Comparison of ENCODE assay signal across 8 mouse cellular contexts in the genomic region with DNA sequence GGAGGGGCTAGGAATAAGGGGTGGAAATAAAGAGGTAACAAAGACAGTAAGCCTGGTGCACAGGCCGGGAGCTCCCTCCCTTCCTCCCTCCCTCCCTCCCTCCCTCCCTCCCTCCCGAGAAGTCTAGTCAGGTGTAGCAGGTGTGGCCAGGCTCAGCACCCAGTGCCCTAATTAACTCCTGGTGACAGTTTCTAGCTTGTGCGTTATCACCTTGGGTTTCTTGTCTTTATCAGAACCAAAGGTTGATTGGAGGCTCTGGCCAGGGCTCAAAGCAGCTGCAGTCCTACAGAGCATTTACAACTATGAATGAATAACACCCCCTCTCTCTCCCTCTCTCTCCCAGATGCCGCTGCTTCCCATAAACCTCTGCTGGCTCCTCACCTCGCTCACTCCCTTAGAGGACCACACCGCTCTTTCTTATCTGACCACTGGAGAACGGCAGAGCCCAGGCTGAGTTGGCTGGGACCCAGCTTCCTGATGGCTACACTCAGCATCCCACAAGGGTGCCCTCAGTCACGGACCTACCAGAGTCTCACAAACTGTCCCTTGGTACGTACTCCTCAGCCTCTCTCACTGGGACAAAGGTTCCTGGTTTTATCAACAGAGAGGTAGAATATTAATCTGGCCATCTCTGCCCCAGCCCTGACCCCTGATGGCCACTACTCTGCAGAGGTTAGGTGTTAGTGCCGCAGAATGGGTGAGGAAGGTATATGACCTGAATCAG. TPM values are rescaled to one million over a fixed set of nuclear protein-coding genes. Genes with fewer than 3 reads are reported as not detected.
DNase-seq lines count a peak whose midpoint lies in the region; ATAC-seq and TF ChIP-seq lines count a peak whose summit lies in the region.
"Had no signal": no experiment of that assay in that cellular context is flagged by ENCODE, and none has a peak within 500 bp of the region (broad histone marks: within the 10 kb centered on the region; RNA-seq: fewer than 3 reads in every experiment).

No protein-coding gene starts in this region.

- WGBS in stomach, postnatal 0 days, result 40% methylated on average over 9 of the region's 10 CpGs

- H3K9me3 ChIP-seq in megakaryocyte, embryonic 14.5 days, result no peaks in the 10 kb centered on the region
- no peaks in the 10 kb centered on the region for H3K9me3 ChIP-seq in stomach, postnatal 0 days (ENCODE audit: control insufficient read depth, low read length)

- no peak overlapping the region for H3K9ac ChIP-seq in stomach, postnatal 0 days (ENCODE audit: low read length)

- peak overlapping the region; percentile 75 for H3K27ac ChIP-seq in stomach, postnatal 0 days (replicated peaks)

- H3K27me3 ChIP-seq in megakaryocyte, embryonic 14.5 days (replicated peaks), result peaks cover 3% of the 10 kb centered on the region
- H3K27me3 ChIP-seq in stomach, postnatal 0 days (ENCODE audit: control insufficient read depth, insufficient read depth, low read length), result no peaks in the 10 kb centered on the region

- no peak for TF ChIP-seq CTCF in stomach, postnatal 0 days (IDR thresholded peaks at IDR 0.05; ENCODE audit: low read depth)

- no peak overlapping the region; the same call in 1 of the 2 replicates for H3K4me2 ChIP-seq in stomach, postnatal 0 days (replicated peaks; ENCODE audit: low read depth)

- no peaks in the 10 kb centered on the region for H3K36me3 ChIP-seq in megakaryocyte, embryonic 14.5 days (replicated peaks; ENCODE audit: low read length)
- no peaks in the 10 kb centered on the region for H3K36me3 ChIP-seq in stomach, postnatal 0 days (ENCODE audit: control insufficient read depth, insufficient read depth, low read length)

- no peak for TF ChIP-seq EP300 in stomach, postnatal 0 days (optimal IDR thresholded peaks at IDR 0.05)

- ATAC-seq in megakaryocyte, adult 5-6 weeks (ENCODE audit: poor library complexity, severe bottlenecking), result no peak
- peak; percentile 62 for ATAC-seq in stomach, postnatal 0 days (ENCODE audit: low FRiP score, low TSS enrichment)

- peaks cover 87% of the 10 kb centered on the region for H3K4me1 ChIP-seq in megakaryocyte, embryonic 14.5 days
- peaks cover 7% of the 10 kb centered on the region for H3K4me1 ChIP-seq in stomach, postnatal 0 days (replicated peaks; ENCODE audit: control insufficient read depth, insufficient read depth)

- H3K4me3 ChIP-seq in megakaryocyte, embryonic 14.5 days (replicated peaks), result peak overlapping the region; percentile 73
- no peak overlapping the region for H3K4me3 ChIP-seq in stomach, postnatal 0 days (ENCODE audit: low read depth, low read length)

- peak; percentile 69 for DNase-seq in kidney, adult 18-20 months
- peak; percentile 35 for DNase-seq in liver
- peak; percentile 82 for DNase-seq in stomach, postnatal 0 days (ENCODE audit: low spot score)
- no peak for DNase-seq in retina, postnatal 1 day
- DNase-seq in layer of hippocampus, postnatal 10 days (ENCODE audit: low spot score in 2 of 2), result no peak
- DNase-seq: thymus, adult 18-20 months had no signal

RNA-seq across cellular contexts. Expression of gene Zfp36l2, which starts 50.9 kb away (rescaled TPM):
- polyA plus RNA-seq in megakaryocyte, embryonic 14.5 days (2012; ENCODE audit: insufficient read depth, low replicate concordance), result 174 and 534 TPM in 2 replicates
- 316 and 357 TPM in 2 replicates for total RNA-seq in megakaryocyte, adult 5-6 weeks (2015)
- total RNA-seq in megakaryocyte, adult 5-6 weeks (2017), result 121 and 168 TPM in 2 replicates
- polyA plus RNA-seq in stomach, postnatal 0 days (2015; fragmentation: Nextera tagmentation; extraction: Ambion mirVana), result 17.5 and 18.3 TPM in 2 replicates
- 10 to 100 TPM; 24.4 to 25.4 TPM for total RNA-seq in layer of hippocampus, postnatal 10 days (2021)

Comparison
In these comparisons a context has a peak if more than half of its experiments do, and no peak if none do; other contexts are left out.
1. DNase-seq: peak in kidney, adult 18-20 months (single experiment), liver (single experiment) and stomach, postnatal 0 days (single experiment); none in retina, postnatal 1 day (single experiment) and layer of hippocampus, postnatal 10 days (0 of 2).
2. RNA of gene Zfp36l2, which starts 50.9 kb away (total RNA-seq): 121 to 357 TPM in megakaryocyte, adult 5-6 weeks; 24.4 to 25.4 TPM in layer of hippocampus, postnatal 10 days; every median in the first group is over 4 times any median in the second.